Mouse (Mus musculus) forebrain, embryonic 16.5 days (tissue): ENCODE data around the gene Arnt2. TPM values are rescaled to one million over a fixed set of nuclear protein-coding genes. Genes with fewer than 3 reads are reported as not detected.

Experiments
- ATAC-seq: fragments of 200-750 bp; cut with Nextera tagmentation; 2 replicates; pipeline ENCODE4 v1.8.0; 2017; ENCODE audit warnings: mild to moderate bottlenecking, moderate library complexity
- H3K27ac ChIP-seq: fragments of 300-500 bp; sonication (generic); 2 replicates; pipeline ENCODE4 v1.5.1; 2014; ENCODE audit warnings: low read length, control low read depth
- H3K27me3 ChIP-seq: fragments of 300-500 bp; sonication (generic); replicated peaks from 2 replicates; pipeline ENCODE4 v1.6.1; 2014; ENCODE audit warnings: low read length; ENCODE audit not compliant: control insufficient read depth, insufficient read depth
- H3K36me3 ChIP-seq: fragments of 300-500 bp; sonication (generic); 2 replicates; pipeline ENCODE4 v1.6.1; 2014; ENCODE audit not compliant: control insufficient read depth, insufficient read depth
- H3K4me1 ChIP-seq: fragments of 300-500 bp; sonication (generic); replicated peaks from 2 replicates; pipeline ENCODE4 v1.6.1; 2014; ENCODE audit warnings: low read length; ENCODE audit not compliant: control insufficient read depth, insufficient read depth
- H3K4me2 ChIP-seq: fragments of 300-500 bp; sonication (generic); 2 replicates; pipeline ENCODE4 v1.6.1; 2014; ENCODE audit warnings: mild to moderate bottlenecking, low read length, control low read depth
- H3K4me3 ChIP-seq: fragments of 300-500 bp; sonication (generic); replicated peaks from 2 replicates; pipeline ENCODE4 v1.5.1; 2014; ENCODE audit warnings: mild to moderate bottlenecking, low read length, control low read depth
- H3K9ac ChIP-seq: fragments of 300-500 bp; sonication (generic); replicated peaks from 2 replicates; pipeline ENCODE4 v1.6.1; 2014; ENCODE audit warnings: low read depth, low read length, control low read depth
- H3K9me3 ChIP-seq: fragments of 300-500 bp; sonication (generic); 2 replicates; pipeline ENCODE4 v1.6.1; 2016; ENCODE audit warnings: low read length; ENCODE audit not compliant: control insufficient read depth
- WGBS: fragments of 180-500 bp; shearing (Covaris S2); extraction: QIAGEN DNeasy Blood & Tissue Kit; methylation state at CpG from one replicate; pipeline ENCODE4 v1.1.7; 2014; 5-methylcytosine and 5-hydroxymethylcytosine counted together
- polyA plus RNA-seq: library from polyadenylated mRNA; unstranded; fragments of >200 nt; fragmentation: Nextera tagmentation; extraction: Ambion mirVana; gene quantifications from 2 replicates; pipeline ENCODE4 v1.2.1, GENCODE M21; 2015

Gene Arnt2
- polyA plus RNA-seq, 1 experiment from 2014 or later, result 70.0 TPM

DNA sequence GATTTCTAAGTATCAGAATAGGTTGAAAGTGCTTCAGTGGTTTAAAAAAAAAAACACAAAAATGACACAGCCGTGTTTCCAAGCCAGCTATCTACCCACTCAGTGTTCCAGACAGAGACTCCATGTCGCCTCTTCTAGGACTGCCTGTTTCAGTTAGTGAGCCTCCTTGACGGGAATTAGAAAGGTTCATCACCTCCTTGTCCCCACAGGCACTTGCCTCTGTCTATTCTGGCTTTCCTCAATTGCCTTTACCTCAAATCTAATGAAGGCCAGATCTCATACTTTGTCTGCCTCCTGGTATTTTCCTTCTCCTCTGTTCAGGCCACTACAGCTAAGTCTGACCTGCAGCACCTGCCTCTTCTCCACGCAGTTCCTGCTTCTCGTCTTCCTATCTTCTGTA is 1.7 kb downstream of the Arnt2 start:
- peaks cover 36% of the 10 kb centered on the region for H3K4me1 ChIP-seq
- no peaks in the 10 kb centered on the region for H3K36me3 ChIP-seq
- H3K9ac ChIP-seq, result peak overlapping the region; percentile 6; the same call in 1 of the 2 replicates
- H3K27me3 ChIP-seq, result no peaks in the 10 kb centered on the region
- no peaks in the 10 kb centered on the region for H3K9me3 ChIP-seq
- H3K27ac ChIP-seq, result no peak overlapping the region; the same call in 1 of the 2 replicates
- WGBS, result 75% methylated on average over 5 of the region's 5 CpGs
- ATAC-seq, result no peak
- H3K4me3 ChIP-seq, result peak overlapping the region; percentile 54
- peak overlapping the region; percentile 65 for H3K4me2 ChIP-seq

DNA sequence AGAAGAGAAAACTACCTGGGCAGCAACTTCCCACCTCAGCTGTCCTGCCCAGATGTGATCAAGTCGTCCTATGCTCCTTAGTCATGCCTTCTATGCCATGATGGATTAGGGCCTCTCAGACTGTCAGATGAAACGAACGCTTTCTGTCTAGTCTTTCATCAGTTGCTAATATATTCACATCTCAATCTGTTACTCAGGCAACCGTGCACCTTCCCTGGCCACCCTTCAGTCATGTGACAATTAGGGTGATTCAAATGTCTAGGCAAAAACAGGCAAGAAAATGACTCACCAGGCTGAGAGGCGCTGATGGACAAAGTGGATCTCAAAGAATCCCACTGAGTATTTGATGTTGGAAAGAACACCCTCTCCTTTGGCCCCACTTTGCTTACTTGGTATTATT is 6.6 kb downstream of the Arnt2 start:
- peak; percentile 49 for ATAC-seq
- H3K27me3 ChIP-seq, result no peaks in the 10 kb centered on the region
- no peak overlapping the region for H3K4me2 ChIP-seq
- no peak overlapping the region for H3K9ac ChIP-seq
- H3K27ac ChIP-seq, result no peak overlapping the region
- no peaks in the 10 kb centered on the region for H3K36me3 ChIP-seq
- H3K4me3 ChIP-seq, result no peak overlapping the region
- WGBS, result 6% methylated on average over 5 of the region's 5 CpGs
- H3K9me3 ChIP-seq, result no peaks in the 10 kb centered on the region
- H3K4me1 ChIP-seq, result peaks cover 43% of the 10 kb centered on the region

DNA sequence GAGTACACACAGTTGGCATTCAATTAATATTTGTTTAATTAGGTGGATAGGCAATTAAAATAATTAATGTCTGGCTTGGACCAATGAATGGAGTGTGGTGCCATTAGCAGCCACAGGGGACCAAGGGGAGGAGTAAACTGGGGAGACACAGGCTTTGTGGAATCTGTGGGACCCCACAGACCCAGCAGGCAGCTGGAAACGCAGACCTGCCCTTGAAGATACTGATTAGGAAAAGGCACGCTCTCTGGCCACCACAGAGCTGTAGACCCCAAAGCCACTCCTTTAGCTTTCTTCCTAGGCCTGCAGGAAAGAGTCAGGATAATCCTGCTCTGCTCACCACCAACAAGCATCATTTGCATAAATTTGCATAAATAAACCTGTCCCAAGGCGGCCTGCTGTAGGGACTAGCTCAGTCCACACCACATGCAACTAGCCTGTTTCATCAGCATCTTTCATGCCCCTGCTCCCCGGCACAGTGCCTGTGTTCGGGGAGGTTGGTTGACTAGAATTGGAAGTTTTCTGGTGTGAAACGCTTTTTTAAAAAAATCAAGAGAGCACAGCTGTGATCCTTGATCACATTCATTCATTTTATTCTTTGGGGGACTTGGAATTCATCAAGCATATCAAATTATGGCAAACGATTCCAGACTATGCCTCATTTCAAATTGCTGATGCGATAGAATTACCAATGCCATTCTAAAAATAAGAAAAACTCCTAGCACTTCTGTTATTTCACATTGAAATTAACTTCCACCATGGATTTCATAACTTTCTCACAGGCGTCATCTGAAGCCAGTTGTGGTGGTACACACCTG is 8.1 kb downstream of the Arnt2 start:
- peaks cover 40% of the 10 kb centered on the region for H3K4me1 ChIP-seq
- no peaks in the 10 kb centered on the region for H3K27me3 ChIP-seq
- no peak overlapping the region for H3K9ac ChIP-seq
- H3K4me3 ChIP-seq, result no peak overlapping the region
- ATAC-seq, result peak; percentile 82
- H3K27ac ChIP-seq, result peak overlapping the region; percentile 49
- H3K4me2 ChIP-seq, result no peak overlapping the region
- no peaks in the 10 kb centered on the region for H3K9me3 ChIP-seq
- WGBS, result 13% methylated on average over 9 of the region's 9 CpGs
- H3K36me3 ChIP-seq, result no peaks in the 10 kb centered on the region

DNA sequence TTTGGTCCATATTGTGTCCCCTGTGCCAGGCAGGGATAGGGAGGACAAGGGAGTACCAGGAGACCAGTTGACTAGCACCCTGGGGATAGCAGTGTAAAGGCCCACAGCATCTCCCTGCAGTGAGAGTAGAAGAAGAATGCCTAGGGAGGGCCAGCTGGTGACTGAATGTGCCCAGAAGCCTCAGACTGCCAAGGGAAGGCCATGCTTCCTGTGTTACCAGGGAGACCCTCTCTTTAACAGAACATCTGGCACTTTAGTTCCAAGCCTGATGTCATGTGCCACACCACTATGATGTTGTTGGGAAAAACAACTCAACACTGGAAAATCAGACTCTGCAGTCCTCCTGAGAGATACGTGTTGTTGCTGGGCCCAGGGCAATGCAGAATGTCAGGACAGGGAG is 12.7 kb downstream of the Arnt2 start:
- 42% methylated on average over 1 of the region's 1 CpGs for WGBS
- H3K27ac ChIP-seq, result 0 out of 2 replicates have a peak overlapping the region, but pooled peaks have one; percentile 6
- no peak overlapping the region for H3K4me2 ChIP-seq

DNA sequence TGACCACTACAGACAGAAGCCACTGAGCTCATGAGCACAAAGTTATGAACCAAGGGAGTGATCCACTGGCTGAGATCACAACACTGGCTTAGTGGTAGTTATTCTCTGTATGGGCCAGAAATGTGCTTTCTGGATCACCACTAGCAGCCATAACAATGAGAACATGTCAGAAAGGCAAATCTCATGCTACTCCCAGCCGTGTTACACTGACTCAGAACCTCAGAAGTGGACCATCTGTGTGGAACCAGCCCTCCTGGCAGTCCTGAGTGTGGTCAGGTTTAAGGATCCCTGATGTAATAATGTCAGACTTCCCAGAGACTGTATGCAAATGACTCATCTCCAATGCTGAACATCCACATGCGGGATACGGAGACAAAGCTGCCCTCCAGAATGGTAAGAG is 13.4 kb downstream of the Arnt2 start:
- no peak overlapping the region for H3K9ac ChIP-seq
- H3K4me3 ChIP-seq, result no peak overlapping the region
- 96% methylated on average over 3 of the region's 3 CpGs for WGBS
- H3K27me3 ChIP-seq, result no peaks in the 10 kb centered on the region
- H3K9me3 ChIP-seq, result no peaks in the 10 kb centered on the region
- no peak overlapping the region for H3K27ac ChIP-seq
- no peak for ATAC-seq
- no peak overlapping the region for H3K4me2 ChIP-seq
- H3K4me1 ChIP-seq, result peaks cover 16% of the 10 kb centered on the region
- no peaks in the 10 kb centered on the region for H3K36me3 ChIP-seq

More for the DNA sequence above, 12.7 kb downstream of the Arnt2 start:
- ATAC-seq, result 0 out of 2 replicates have a peak, but pooled peaks have one; percentile 31
- no peaks in the 10 kb centered on the region for H3K27me3 ChIP-seq
- H3K36me3 ChIP-seq, result no peaks in the 10 kb centered on the region
- H3K4me3 ChIP-seq, result no peak overlapping the region
- H3K9ac ChIP-seq, result no peak overlapping the region
- H3K4me1 ChIP-seq, result peaks cover 23% of the 10 kb centered on the region
- H3K9me3 ChIP-seq, result no peaks in the 10 kb centered on the region

DNA sequence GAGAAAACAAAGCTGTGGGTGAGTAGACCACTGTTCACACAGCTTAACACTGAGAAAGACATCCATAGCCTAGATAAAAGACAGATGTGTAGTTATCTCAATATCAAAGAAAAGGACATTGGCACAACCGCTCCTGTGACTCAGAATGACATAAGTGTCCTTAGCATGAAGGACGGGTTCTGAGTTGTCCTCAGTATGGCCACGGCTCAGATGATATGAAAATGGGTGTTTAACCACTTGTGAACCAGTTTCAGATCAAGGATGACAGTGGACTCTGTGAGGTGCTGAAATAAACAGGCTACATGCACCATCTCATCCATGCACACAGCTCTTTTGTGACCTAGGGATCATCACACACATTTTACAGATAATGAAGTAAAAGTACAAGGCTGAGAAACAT is 22.1 kb downstream of the Arnt2 start:
- Histone ChIP-seq H3K9ac (no peak overlapping the region), H3K4me2 (no peak overlapping the region), H3K27ac (no peak overlapping the region), H3K9me3 (no peaks in the 10 kb centered on the region), H3K4me3 (no peak overlapping the region), H3K27me3 (no peaks in the 10 kb centered on the region), H3K36me3 (no peaks in the 10 kb centered on the region; the same call in 1 of the 2 replicates), H3K4me1 (no peaks in the 10 kb centered on the region)
- WGBS, result 81% methylated on average over 3 of the region's 3 CpGs
- no peak for ATAC-seq

DNA sequence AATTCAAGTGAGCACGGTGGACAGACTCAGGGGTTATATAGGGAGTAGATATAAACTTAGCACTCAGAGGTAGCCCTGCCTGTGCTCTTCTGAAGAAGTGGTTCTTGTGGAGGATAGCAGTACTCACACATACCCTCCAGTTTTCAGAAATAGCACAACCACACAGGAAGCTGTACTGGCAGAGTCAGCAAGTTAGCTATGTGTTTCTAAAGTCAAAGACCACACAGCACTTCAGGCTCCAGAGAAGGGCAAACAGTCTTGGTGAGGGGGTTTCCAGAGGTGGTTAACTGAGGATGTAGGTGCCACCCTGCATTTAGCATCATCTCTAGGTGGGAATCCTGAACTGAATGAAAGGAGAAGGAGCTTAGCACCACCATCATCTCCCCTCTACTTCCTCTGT is 23.5 kb downstream of the Arnt2 start:
- whole genome bisulfite sequencing, result 27% methylated on average over 1 of the region's 1 CpGs
- Histone ChIP-seq H3K4me3 (no peak overlapping the region), H3K36me3 (no peaks in the 10 kb centered on the region; the same call in 1 of the 2 replicates), H3K4me2 (no peak overlapping the region), H3K4me1 (no peaks in the 10 kb centered on the region), H3K27me3 (no peaks in the 10 kb centered on the region), H3K9me3 (no peaks in the 10 kb centered on the region), H3K27ac (no peak overlapping the region), H3K9ac (no peak overlapping the region)
- no peak for ATAC-seq

DNA sequence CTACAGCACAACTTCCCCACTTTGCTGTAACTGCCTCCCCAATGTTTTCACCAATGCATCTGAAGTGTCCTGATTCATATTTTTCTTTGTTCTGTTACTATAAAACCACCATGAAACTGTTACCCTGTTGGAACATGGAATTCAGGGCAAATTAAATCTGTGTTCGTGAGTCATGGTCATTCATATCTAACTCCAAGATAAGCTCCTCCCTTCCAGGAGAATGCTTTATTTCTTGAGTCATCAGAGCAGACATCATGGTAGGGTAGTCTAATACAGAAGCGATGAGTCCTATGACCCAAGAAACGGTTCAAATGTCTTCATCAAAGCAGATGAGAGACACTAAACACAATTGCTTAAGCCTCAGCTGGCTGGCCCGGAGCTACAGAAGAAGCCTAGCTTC is 25.2 kb downstream of the Arnt2 start:
- no peak overlapping the region for H3K4me3 ChIP-seq
- H3K27me3 ChIP-seq, result no peaks in the 10 kb centered on the region
- H3K4me2 ChIP-seq, result no peak overlapping the region
- no peak for ATAC-seq
- 92% methylated on average over 4 of the region's 4 CpGs for WGBS
- H3K27ac ChIP-seq, result no peak overlapping the region
- no peaks in the 10 kb centered on the region; the same call in 1 of the 2 replicates for H3K36me3 ChIP-seq
- no peaks in the 10 kb centered on the region for H3K4me1 ChIP-seq
- H3K9me3 ChIP-seq, result no peaks in the 10 kb centered on the region
- no peak overlapping the region for H3K9ac ChIP-seq

DNA sequence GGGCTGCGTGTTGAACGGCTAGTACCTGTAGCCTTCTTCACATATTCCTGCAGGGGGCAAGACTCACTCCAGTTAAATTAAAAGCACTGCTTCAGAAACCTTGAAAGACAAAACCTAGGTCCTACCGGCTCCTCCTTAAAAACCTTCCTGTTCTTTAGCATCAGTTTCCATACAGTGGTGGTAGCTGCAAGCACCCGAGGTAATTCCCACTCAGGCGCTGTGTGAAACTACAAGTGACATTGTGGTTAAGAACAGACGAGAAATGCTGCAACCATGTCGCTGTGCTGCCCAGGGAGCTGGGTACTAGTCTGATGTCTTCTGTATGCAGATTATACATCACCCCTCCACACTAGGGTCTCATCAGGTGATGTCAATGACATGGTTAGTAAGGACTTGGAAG is 25.9 kb downstream of the Arnt2 start:
- no peak overlapping the region for H3K9ac ChIP-seq
- ATAC-seq, result no peak
- no peaks in the 10 kb centered on the region for H3K4me1 ChIP-seq
- H3K27ac ChIP-seq, result no peak overlapping the region
- no peaks in the 10 kb centered on the region; the same call in 1 of the 2 replicates for H3K36me3 ChIP-seq
- H3K4me3 ChIP-seq, result no peak overlapping the region
- no peaks in the 10 kb centered on the region for H3K27me3 ChIP-seq
- no peaks in the 10 kb centered on the region for H3K9me3 ChIP-seq
- WGBS, result 93% methylated on average over 7 of the region's 7 CpGs
- H3K4me2 ChIP-seq, result no peak overlapping the region
